Mouse (Mus musculus) myocyte (in vitro differentiated cells): Measurements from ENCODE around the gene Clec16a. TPM values are rescaled to one million over a fixed set of nuclear protein-coding genes. Genes with fewer than 3 reads are reported as not detected.
A peak's percentile ranks its signal among the peaks of the same experiment; 100 is the strongest.

Experiments
- H3K27me3 ChIP-seq: one replicate; pipeline ENCODE4 v1.6.1; 2011; ENCODE audit not compliant: control insufficient read depth, insufficient read depth, insufficient read length
- H3K36me3 ChIP-seq: one replicate; pipeline ENCODE4 v1.6.1; 2011; ENCODE audit not compliant: control insufficient read depth, insufficient read depth
- H3K4me2 ChIP-seq: one replicate; pipeline ENCODE4 v1.6.1; 2011; ENCODE audit warnings: low read depth, control low read depth
- H3K4me3 ChIP-seq: one replicate; pipeline ENCODE4 v1.5.1; 2011; ENCODE audit warnings: mild to moderate bottlenecking, control low read depth, moderate library complexity
- H3K79me2 ChIP-seq: one replicate; pipeline ENCODE4 v1.6.1; 2011; ENCODE audit not compliant: control insufficient read depth, insufficient read depth
- H3ac ChIP-seq: one replicate; pipeline ENCODE4 v1.6.1; 2011; ENCODE audit not compliant: control insufficient read depth, insufficient read length
- CEBPB ChIP-seq: IDR thresholded peaks from 2 replicates; pipeline ENCODE4 v1.6.1; 2011; ENCODE audit warnings: mild to moderate bottlenecking, moderate library complexity; ENCODE audit not compliant: poor library complexity, insufficient read depth, severe bottlenecking
- E2F4 ChIP-seq: IDR thresholded peaks from one replicate; pipeline ENCODE4 v1.6.1; 2011; ENCODE audit warnings: mild to moderate bottlenecking, control low read depth, moderate library complexity; ENCODE audit not compliant: insufficient read depth
- MAX ChIP-seq: IDR thresholded peaks from one replicate; pipeline ENCODE4 v1.6.1; 2011; ENCODE audit warnings: low read depth, mild to moderate bottlenecking, control low read depth
- MYOD1 ChIP-seq, 3 experiments: IDR thresholded peaks; one replicate each; pipeline ENCODE4 v1.6.1; 2011; ENCODE audit warnings: control low read depth in 2 of 3, low read depth in 2 of 3, mild to moderate bottlenecking in 2 of 3, moderate library complexity in 1 of 3; ENCODE audit not compliant: insufficient read length in 2 of 3, control insufficient read depth in 1 of 3
- MYOG ChIP-seq, 3 experiments: IDR thresholded peaks; one replicate each; pipeline ENCODE4 v1.6.1; 2011; ENCODE audit warnings: control low read depth in 2 of 3, low read depth in 2 of 3, mild to moderate bottlenecking in 2 of 3; ENCODE audit not compliant: insufficient read length in 2 of 3, control insufficient read depth in 1 of 3, insufficient read depth in 1 of 3
- POLR2A ChIP-seq: IDR thresholded peaks from one replicate; pipeline ENCODE4 v1.6.1; 2011; ENCODE audit warnings: low read depth, mild to moderate bottlenecking, control low read depth, moderate library complexity; ENCODE audit not compliant: insufficient read length
- POLR2AphosphoS2 ChIP-seq: IDR thresholded peaks from one replicate; pipeline ENCODE4 v1.6.1; 2011; ENCODE audit warnings: low read depth, control low read depth; ENCODE audit not compliant: insufficient read length
- REST ChIP-seq: IDR thresholded peaks from one replicate; pipeline ENCODE4 v1.6.1; 2011; ENCODE audit warnings: mild to moderate bottlenecking, control low read depth, moderate library complexity; ENCODE audit not compliant: insufficient read depth, insufficient read length
- SRF ChIP-seq: IDR thresholded peaks from one replicate; pipeline ENCODE4 v1.6.1; 2011; ENCODE audit warnings: low read depth; ENCODE audit not compliant: control insufficient read depth, insufficient read length
- TCF12 ChIP-seq: IDR thresholded peaks from one replicate; pipeline ENCODE4 v1.6.1; 2011; ENCODE audit warnings: mild to moderate bottlenecking, control low read depth; ENCODE audit not compliant: poor library complexity, insufficient read depth, severe bottlenecking
- TCF3 ChIP-seq: IDR thresholded peaks from one replicate; pipeline ENCODE4 v1.6.1; 2011; ENCODE audit warnings: low read depth, control low read depth; ENCODE audit not compliant: insufficient read length
- USF1 ChIP-seq: IDR thresholded peaks from one replicate; pipeline ENCODE4 v1.6.1; 2011; ENCODE audit warnings: low read depth, mild to moderate bottlenecking, control low read depth, moderate library complexity
- polyA plus RNA-seq: library from polyadenylated mRNA; unstranded; fragments of >200 nt; fragmentation: generic; extraction: Trizol; gene quantifications from one replicate; pipeline ENCODE4 v1.2.1, GENCODE M21; 2012; ENCODE audit warnings: missing spikeins

Gene Clec16a
- polyA plus RNA-seq, 1 experiment, result 15.5 TPM

DNA sequence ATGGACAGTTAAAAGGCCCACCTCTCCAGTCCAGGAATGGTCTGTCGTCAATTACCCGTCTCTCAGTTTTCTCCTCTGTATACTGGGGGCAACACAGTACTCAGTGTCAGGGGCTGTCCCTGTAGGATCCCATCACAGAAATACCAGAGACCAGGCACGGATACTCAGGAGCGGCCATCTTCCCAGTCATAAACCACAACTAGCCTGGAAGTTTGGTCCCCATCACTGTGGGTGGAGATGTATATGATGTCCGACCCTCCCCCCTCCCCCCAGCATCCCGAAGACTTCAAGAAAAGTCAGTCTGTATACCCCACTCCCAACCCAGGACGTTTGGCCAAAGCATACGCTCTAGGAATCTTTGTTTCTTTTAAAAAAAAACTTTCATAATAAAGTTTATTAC lies 238.3 kb downstream of the Clec16a start:
- Histone ChIP-seq H3ac (no peak overlapping the region), H3K27me3 (no peaks in the 10 kb centered on the region), H3K79me2 (peaks cover 5% of the 10 kb centered on the region), H3K36me3 (no peaks in the 10 kb centered on the region), H3K4me3 (peak overlapping the region; percentile 64), H3K4me2 (peak overlapping the region; percentile 79)
- TF ChIP-seq USF1, result no peak
- TF ChIP-seq MYOD1 (IDR thresholded peaks at IDR 0.05; ENCODE audit: control insufficient read depth in 1 of 3, insufficient read length in 2 of 3, low read depth in 2 of 3), result no peak
- no peak for TF ChIP-seq REST
- no peak for TF ChIP-seq POLR2A
- no peak for TF ChIP-seq MAX
- no peak for TF ChIP-seq CEBPB
- TF ChIP-seq POLR2AphosphoS2, result no peak
- no peak for TF ChIP-seq TCF12
- TF ChIP-seq E2F4, result no peak
- no peak for TF ChIP-seq MYOG (IDR thresholded peaks at IDR 0.05; ENCODE audit: control insufficient read depth in 1 of 3, insufficient read depth in 1 of 3, insufficient read length in 2 of 3, low read depth in 2 of 3)
- no peak for TF ChIP-seq TCF3
- no peak for TF ChIP-seq SRF

DNA sequence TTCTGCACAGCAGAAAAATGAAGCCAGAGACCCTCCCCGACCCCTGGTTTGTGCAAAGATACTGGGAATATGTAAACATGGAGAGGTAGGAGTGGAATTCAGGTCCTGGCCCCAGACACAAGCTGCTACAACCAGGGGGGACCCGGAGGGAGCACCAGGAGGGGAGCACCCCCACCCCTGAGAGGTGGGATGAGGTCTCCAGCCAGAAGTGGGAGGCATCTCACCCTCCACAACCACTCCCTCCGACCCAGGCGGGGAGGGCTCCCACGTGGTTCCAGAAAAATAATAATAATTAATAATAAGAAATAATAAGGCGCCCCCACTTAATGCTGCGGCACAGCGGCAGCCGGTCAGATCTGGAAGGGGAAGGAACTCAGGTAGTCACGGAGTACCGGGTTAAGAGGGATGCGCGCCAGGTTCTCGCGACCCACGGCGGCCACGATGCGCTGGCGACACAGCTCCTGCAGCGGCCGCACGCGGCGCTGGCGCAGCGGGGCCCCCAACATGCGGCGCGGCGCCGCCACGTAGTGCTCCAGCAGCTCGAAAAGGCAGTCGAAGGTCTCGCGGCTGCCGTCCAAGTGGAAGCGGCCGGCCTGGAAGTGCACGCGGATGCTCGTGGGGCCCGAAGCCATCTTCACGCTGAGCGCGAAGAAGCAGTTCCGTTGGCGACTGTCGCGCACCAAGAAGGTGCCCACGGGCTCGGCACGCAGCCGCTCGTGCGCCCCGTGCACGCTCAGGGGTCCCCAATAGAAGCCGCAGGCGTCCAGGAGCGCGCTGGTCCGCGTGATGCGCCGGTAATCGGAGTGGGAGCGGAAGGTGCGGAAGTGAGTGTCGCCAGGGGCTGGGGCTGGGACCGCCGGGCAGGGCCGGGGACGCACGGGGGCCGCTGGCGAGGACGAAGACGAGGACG lies 239.0 kb downstream of the Clec16a start:
- H3K36me3 ChIP-seq, result no peaks in the 10 kb centered on the region
- H3K4me2 ChIP-seq, result peak overlapping the region; percentile 79

DNA sequence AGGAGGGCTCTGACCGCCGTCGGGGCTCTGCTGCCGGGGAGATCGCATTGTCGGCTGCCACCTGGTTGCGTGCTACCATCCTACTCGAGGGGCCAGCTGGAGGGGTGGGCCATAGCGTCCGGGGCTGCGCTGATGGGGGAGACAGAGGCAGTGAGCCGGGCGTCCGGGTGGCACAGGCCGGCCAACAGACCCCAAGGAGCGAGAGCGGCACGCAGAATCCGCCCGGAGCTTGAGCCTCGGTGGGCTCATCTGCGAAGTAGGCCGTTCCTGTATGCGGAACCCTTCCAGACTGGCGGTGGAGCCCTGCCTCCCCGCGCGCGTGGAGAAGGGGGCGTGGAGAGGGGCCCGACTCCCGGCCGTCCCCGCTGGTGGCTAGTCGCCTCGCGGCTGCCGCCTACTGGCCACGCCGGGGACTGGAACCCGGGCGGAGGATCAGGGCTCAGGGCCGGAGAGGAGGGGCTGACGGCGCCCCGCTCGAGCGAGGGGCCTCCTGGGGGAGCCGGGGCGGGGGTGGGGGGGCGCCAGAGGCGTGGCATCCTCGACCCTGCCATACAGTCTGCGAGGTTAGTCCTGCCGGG lies 239.7 kb downstream of the Clec16a start:
- peak; percentile 76 for TF ChIP-seq POLR2AphosphoS2
- TF ChIP-seq REST, result no peak
- TF ChIP-seq POLR2A, result peak; percentile 74
- TF ChIP-seq MYOD1 (IDR thresholded peaks at IDR 0.05; ENCODE audit: control insufficient read depth in 1 of 3, insufficient read length in 2 of 3, low read depth in 2 of 3), result peak in 1 of 3 experiments; percentile 1
- no peaks in the 10 kb centered on the region for H3K36me3 ChIP-seq
- H3K27me3 ChIP-seq, result no peaks in the 10 kb centered on the region
- H3K4me3 ChIP-seq, result peak overlapping the region; percentile 64
- H3ac ChIP-seq, result peak overlapping the region; percentile 57
- peaks cover 5% of the 10 kb centered on the region for H3K79me2 ChIP-seq
- H3K4me2 ChIP-seq, result peak overlapping the region; percentile 79

More for the DNA sequence above, 239.0 kb downstream of the Clec16a start:
- H3K79me2 ChIP-seq, result peaks cover 5% of the 10 kb centered on the region
- peak overlapping the region; percentile 57 for H3ac ChIP-seq
- peak overlapping the region; percentile 64 for H3K4me3 ChIP-seq
- TF ChIP-seq POLR2A (no peak), CEBPB (no peak), MAX (no peak), REST (no peak), E2F4 (no peak)
- no peaks in the 10 kb centered on the region for H3K27me3 ChIP-seq

DNA sequence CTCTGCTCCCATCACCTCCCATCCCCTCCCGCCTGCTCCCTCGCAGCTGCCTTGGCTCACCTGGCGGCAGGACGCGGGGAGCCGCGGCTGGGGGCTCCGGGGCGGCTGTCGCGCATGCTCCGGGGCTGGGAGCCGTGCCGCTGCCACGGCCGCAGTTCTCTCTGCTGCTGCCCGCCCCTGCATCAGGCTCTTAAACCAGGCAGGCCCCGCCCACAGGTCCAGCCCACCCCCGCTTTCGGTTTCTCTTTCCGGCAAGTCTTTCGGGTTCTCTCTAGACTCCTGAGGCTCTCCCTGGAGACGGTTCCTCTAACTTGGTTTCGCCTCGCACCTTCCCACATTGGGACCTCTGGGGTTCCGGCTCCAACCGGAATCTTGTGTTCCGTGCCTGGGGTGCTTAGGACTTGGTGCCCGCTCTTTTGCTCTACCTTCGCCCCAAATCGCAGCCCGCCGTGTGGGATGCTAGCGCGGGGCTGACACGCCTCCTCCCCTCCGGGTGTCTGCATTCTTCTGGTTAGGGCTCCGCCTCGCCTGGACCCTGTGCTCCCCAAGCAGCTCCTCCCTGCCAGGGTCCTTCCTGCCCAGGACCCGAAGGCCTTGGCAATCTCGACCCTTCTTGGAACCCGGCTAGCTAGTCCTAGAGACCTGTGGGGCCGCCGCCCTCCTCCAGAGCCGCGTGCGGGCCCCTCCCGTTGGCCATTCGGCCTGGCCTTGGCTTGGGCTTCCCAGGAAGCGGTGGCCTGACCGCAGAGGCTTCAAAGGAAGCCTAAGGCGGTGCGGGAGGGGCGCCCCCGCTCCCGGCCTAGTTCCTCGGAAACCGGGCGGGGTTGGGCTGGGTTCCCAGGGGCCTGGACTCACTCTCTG lies 240.5 kb downstream of the Clec16a start, which contains the start of gene Socs1:
TSS of gene Socs1 (minus strand) at position 166 of the 861 bp plus-strand sequence.
- Histone ChIP-seq H3K4me3 (peak within 1 kb of the TSS; percentile 64), H3ac (peak within 1 kb of the TSS; percentile 57), H3K27me3 (no peaks in the 10 kb centered on the region), H3K4me2 (peak within 1 kb of the TSS; percentile 99), H3K79me2 (peaks cover 5% of the 10 kb centered on the region), H3K36me3 (no peaks in the 10 kb centered on the region)
- peak; percentile 81 for TF ChIP-seq POLR2AphosphoS2
- no peak for TF ChIP-seq TCF12
- TF ChIP-seq E2F4, result no peak
- peak in 1 of 3 experiments; percentile 55 for TF ChIP-seq MYOD1 (IDR thresholded peaks at IDR 0.05; ENCODE audit: control insufficient read depth in 1 of 3, insufficient read length in 2 of 3, low read depth in 2 of 3)
- TF ChIP-seq MAX, result no peak
- TF ChIP-seq TCF3, result no peak
- TF ChIP-seq POLR2A, result peak; percentile 75
- peak in 1 of 3 experiments; percentile 10 for TF ChIP-seq MYOG (IDR thresholded peaks at IDR 0.05; ENCODE audit: control insufficient read depth in 1 of 3, insufficient read depth in 1 of 3, insufficient read length in 2 of 3, low read depth in 2 of 3)
- TF ChIP-seq REST, result no peak
- peak; percentile 31 for TF ChIP-seq SRF
- no peak for TF ChIP-seq CEBPB
- no peak for TF ChIP-seq USF1
